Mouse (Mus musculus) embryonic stem cell, embryonic (primary cell): ENCODE measurements around the gene Rpl13a.

ENCODE experiments used
- CTCF ChIA-PET, 4 experiments: fragments of 300-600 bp in 2 of 4; fragments of 350-600 bp in 2 of 4; sonication (Branson Sonifier 250); formaldehyde crosslinking; loops; one replicate each; lab custom pipeline; 2022; ENCODE audit warnings: inconsistent platforms in 2 of 4; lab: Charles Lee
- POLR2A ChIA-PET, 4 experiments: fragments of 300-600 bp in 2 of 4; fragments of 350-600 bp in 2 of 4; sonication (Branson Sonifier 250); formaldehyde crosslinking; loops; one replicate each; lab custom pipeline; 2022; ENCODE audit warnings: antibody characterized with exemption in 4 of 4, inconsistent platforms in 1 of 4; lab: Charles Lee

Rpl13a gene

GRCm38 (mm10) chr7:45162996-45163615 lies 34.5 kb upstream of the Rpl13a start:
- POLR2A ChIA-PET, result interaction anchor here in 3 of 4 experiments (0.6 to 5.2 kb wide), 23 partner anchors 8 to 468 kb away, joined by 3 to 57 read pairs (median 5); partner anchors contain the start of genes Aldh16a1 (in 2 of the 3), Pih1d1 (in 2 of the 3) and Ccdc155 (in 1 of the 3)
- CTCF ChIA-PET, result interaction anchor here in 3 of 4 experiments (0.6 to 3.8 kb wide), 22 partner anchors 8 to 272 kb away, joined by 3 to 37 read pairs (median 4); partner anchors contain the start of genes Flt3l (in 2 of the 3), Aldh16a1 (in 1 of the 3), Gm45713 (in 1 of the 3) and Pih1d1 (in 1 of the 3)

- ChIA-PET POLR2A (interaction anchor here in 3 of 4 experiments (0.6 to 5.2 kb wide), 49 partner anchors 8 to 468 kb away, joined by 3 to 57 read pairs (median 4); partner anchors contain the start of genes Ccdc155 (in 2 of the 3), Aldh16a1 (in 1 of the 3), Ftl1 (in 1 of the 3) and Nup62 (in 1 of the 3)), CTCF (interaction anchor here (0.5 to 3.8 kb wide), 82 partner anchors 8 to 697 kb away, joined by 3 to 37 read pairs (median 4); partner anchors contain the start of genes Flt3l (in 3 of the 4), Ccdc155 (in 2 of the 4), Gm45713 (in 2 of the 4) and Aldh16a1 (in 1 of the 4))
Observed at GRCm38 (mm10) chr7:45162551-45162950, 34.0 kb upstream of the Rpl13a start.

- ChIA-PET POLR2A (interaction anchor here (0.6 to 5.2 kb wide), 61 partner anchors 9 to 453 kb away, joined by 3 to 57 read pairs (median 3); partner anchors contain the start of genes Ccdc155 (in 2 of the 4), Rcn3 (in 2 of the 4), Aldh16a1 (in 1 of the 4) and Ftl1 (in 1 of the 4)), CTCF (interaction anchor here (0.5 to 3.8 kb wide), 89 partner anchors 8 to 698 kb away, joined by 3 to 37 read pairs (median 4); partner anchors contain the start of genes Flt3l (in 3 of the 4), Ccdc155 (in 2 of the 4), Gm45713 (in 2 of the 4) and Rcn3 (in 2 of the 4))
Observed at GRCm38 (mm10) chr7:45161612-45162473, 33.3 kb upstream of the Rpl13a start.

- ChIA-PET POLR2A (interaction anchor here in 2 of 4 experiments (0.6 to 3.2 kb wide), 17 partner anchors 8 to 297 kb away, joined by 3 to 19 read pairs (median 3); partner anchors contain the start of gene Tsks (in 1 of the 2)), CTCF (interaction anchor here in 2 of 4 experiments (1.5 to 3.5 kb wide), 7 partner anchors 8 to 521 kb away, joined by 3 to 37 read pairs (median 9); no protein-coding TSS in a partner anchor)
Observed at GRCm38 (mm10) chr7:45160866-45161265, 32.3 kb upstream of the Rpl13a start.

GRCm38 (mm10) chr7:45160316-45160800 lies 31.8 kb upstream of the Rpl13a start:
- POLR2A ChIA-PET, result interaction anchor here in 2 of 4 experiments (0.6 to 3.2 kb wide), 6 partner anchors 9 to 123 kb away, joined by 3 to 19 read pairs (median 3); no protein-coding TSS in a partner anchor
- CTCF ChIA-PET, result interaction anchor here in 1 of 4 experiments (1.8 kb wide), 1 partner anchor 9 kb away, joined by 4 read pairs; no protein-coding TSS in a partner anchor

- ChIA-PET CTCF (interaction anchor here in 2 of 4 experiments (0.6 to 1.9 kb wide), 4 partner anchors 10 to 116 kb away, joined by 3 to 5 read pairs (median 4); no protein-coding TSS in a partner anchor), POLR2A (interaction anchor here in 2 of 4 experiments (0.7 to 1.1 kb wide), 3 partner anchors 16 to 40 kb away, joined by 3 read pairs; no protein-coding TSS in a partner anchor)
Observed at GRCm38 (mm10) chr7:45158991-45159390, 30.4 kb upstream of the Rpl13a start.

GRCm38 (mm10) chr7:45157459-45157858 lies 28.9 kb upstream of the Rpl13a start:
- POLR2A ChIA-PET, result interaction anchor here in 1 of 4 experiments (0.9 to 1.3 kb wide), 5 partner anchors 12 to 561 kb away, joined by 3 to 5 read pairs (median 3); partner anchors contain the start of gene Sphk2

GRCm38 (mm10) chr7:45156206-45156605 lies 27.6 kb upstream of the Rpl13a start:
- ChIA-PET CTCF (interaction anchor here in 3 of 4 experiments (0.6 to 3.0 kb wide), 15 partner anchors 9 to 185 kb away, joined by 3 to 34 read pairs (median 4); partner anchors contain the start of genes Flt3l (in 2 of the 3), Gm45713 (in 2 of the 3), Ccdc155 (in 1 of the 3) and Rcn3 (in 1 of the 3)), POLR2A (interaction anchor here in 2 of 4 experiments (0.6 to 7.3 kb wide), 21 partner anchors 8 to 562 kb away, joined by 3 to 57 read pairs (median 5); partner anchors contain the start of genes Atf5 (in 1 of the 2), Il4i1 (in 1 of the 2), Nup62 (in 1 of the 2) and Rcn3 (in 1 of the 2))

More at GRCm38 (mm10) chr7:45157459-45157858, 28.9 kb upstream of the Rpl13a start:
- CTCF ChIA-PET, result interaction anchor here in 1 of 4 experiments (1.1 to 1.9 kb wide), 2 partner anchors 12 to 79 kb away, joined by 3 to 5 read pairs; no protein-coding TSS in a partner anchor

- POLR2A ChIA-PET, result interaction anchor here in 3 of 4 experiments (0.6 to 7.3 kb wide), 66 partner anchors 8 to 517 kb away, joined by 3 to 144 read pairs (median 7); partner anchors contain the start of genes Ccdc155 (in 2 of the 3), Fcgrt (in 2 of the 3), Rpl13a (in 2 of the 3) and Rras (in 2 of the 3)
Observed at GRCm38 (mm10) chr7:45155590-45155989, 27.0 kb upstream of the Rpl13a start.

GRCm38 (mm10) chr7:45154993-45155514 lies 26.5 kb upstream of the Rpl13a start:
- POLR2A ChIA-PET, result interaction anchor here in 3 of 4 experiments (0.6 to 7.3 kb wide), 144 partner anchors 9 to 741 kb away, joined by 3 to 144 read pairs (median 4); partner anchors contain the start of genes Ccdc155 (in 2 of the 3), Fcgrt (in 2 of the 3), Gys1 (in 2 of the 3) and Plekha4 (in 2 of the 3)
- CTCF ChIA-PET, result interaction anchor here in 3 of 4 experiments (0.5 to 3.0 kb wide), 49 partner anchors 8 to 501 kb away, joined by 3 to 34 read pairs (median 4); partner anchors contain the start of genes Flt3l (in 3 of the 3), Gm45713 (in 3 of the 3), Ccdc155 (in 2 of the 3) and Gys1 (in 2 of the 3)

More at GRCm38 (mm10) chr7:45155590-45155989, 27.0 kb upstream of the Rpl13a start:
- CTCF ChIA-PET, result interaction anchor here in 3 of 4 experiments (0.5 to 3.0 kb wide), 36 partner anchors 8 to 473 kb away, joined by 3 to 34 read pairs (median 4); partner anchors contain the start of genes Ccdc155 (in 2 of the 3), Flt3l (in 2 of the 3), Gm45713 (in 2 of the 3) and Gys1 (in 1 of the 3)

GRCm38 (mm10) chr7:45154096-45154992 lies 25.8 kb upstream of the Rpl13a start, which contains the start of the genes Pih1d1 and Aldh16a1:
Gene Pih1d1, plus strand, starts transcription at chr7:45154303.
Gene Aldh16a1, minus strand, starts transcription at chr7:45154584.
- POLR2A ChIA-PET, result interaction anchor here in 3 of 4 experiments (0.5 to 7.3 kb wide), 138 partner anchors 9 to 742 kb away, joined by 3 to 144 read pairs (median 5); partner anchors contain the start of genes Ccdc155 (in 2 of the 3), Fcgrt (in 2 of the 3), Gys1 (in 2 of the 3) and Plekha4 (in 2 of the 3)
- CTCF ChIA-PET, result interaction anchor here in 3 of 4 experiments (0.5 to 3.0 kb wide), 42 partner anchors 9 to 501 kb away, joined by 3 to 34 read pairs (median 4); partner anchors contain the start of genes Flt3l (in 2 of the 3), Gm45713 (in 2 of the 3), Gys1 (in 2 of the 3) and Ccdc155 (in 1 of the 3)

- CTCF ChIA-PET, result interaction anchor here in 3 of 4 experiments (0.6 to 2.2 kb wide), 5 partner anchors 9 to 292 kb away, joined by 3 to 13 read pairs (median 4); no protein-coding TSS in a partner anchor
- POLR2A ChIA-PET, result interaction anchor here in 3 of 4 experiments (0.8 to 7.3 kb wide), 42 partner anchors 8 to 485 kb away, joined by 3 to 144 read pairs (median 9); partner anchors contain the start of genes Fcgrt (in 2 of the 3), Rpl13a (in 2 of the 3), Rras (in 2 of the 3) and Slc17a7 (in 2 of the 3)
Observed at GRCm38 (mm10) chr7:45153586-45153985, 25.0 kb upstream of the Rpl13a start.

GRCm38 (mm10) chr7:45153052-45153451 lies 24.5 kb upstream of the Rpl13a start:
- CTCF ChIA-PET, result interaction anchor here in 3 of 4 experiments (0.6 to 1.5 kb wide), 4 partner anchors 9 to 292 kb away, joined by 3 to 13 read pairs (median 4); no protein-coding TSS in a partner anchor
- POLR2A ChIA-PET, result interaction anchor here in 3 of 4 experiments (0.8 to 7.3 kb wide), 35 partner anchors 7 to 283 kb away, joined by 3 to 144 read pairs (median 9); partner anchors contain the start of genes Rpl13a (in 2 of the 3), Slc17a7 (in 2 of the 3), Ccdc155 (in 1 of the 3) and Fcgrt (in 1 of the 3)
